Mouse (Mus musculus) testis, adult 2 months (tissue): ENCODE results near the gene Madcam1.

Experiments used
- CTCF ChIP-seq: fragments of 200-500 bp; IDR thresholded peaks from 2 replicates; pipeline ENCODE4 v1.5.1; 2012; ENCODE audit warnings: low read depth, mild to moderate bottlenecking, inconsistent platforms, low read length, moderate library complexity; ENCODE audit not compliant: control insufficient read depth, insufficient read depth, insufficient replicate concordance
- POLR2A ChIP-seq: fragments of 200-500 bp; IDR thresholded peaks from 2 replicates; pipeline ENCODE4 v1.6.1; 2012; ENCODE audit warnings: low read depth, mild to moderate bottlenecking, inconsistent platforms, low read length, moderate library complexity; ENCODE audit not compliant: control insufficient read depth

DNA sequence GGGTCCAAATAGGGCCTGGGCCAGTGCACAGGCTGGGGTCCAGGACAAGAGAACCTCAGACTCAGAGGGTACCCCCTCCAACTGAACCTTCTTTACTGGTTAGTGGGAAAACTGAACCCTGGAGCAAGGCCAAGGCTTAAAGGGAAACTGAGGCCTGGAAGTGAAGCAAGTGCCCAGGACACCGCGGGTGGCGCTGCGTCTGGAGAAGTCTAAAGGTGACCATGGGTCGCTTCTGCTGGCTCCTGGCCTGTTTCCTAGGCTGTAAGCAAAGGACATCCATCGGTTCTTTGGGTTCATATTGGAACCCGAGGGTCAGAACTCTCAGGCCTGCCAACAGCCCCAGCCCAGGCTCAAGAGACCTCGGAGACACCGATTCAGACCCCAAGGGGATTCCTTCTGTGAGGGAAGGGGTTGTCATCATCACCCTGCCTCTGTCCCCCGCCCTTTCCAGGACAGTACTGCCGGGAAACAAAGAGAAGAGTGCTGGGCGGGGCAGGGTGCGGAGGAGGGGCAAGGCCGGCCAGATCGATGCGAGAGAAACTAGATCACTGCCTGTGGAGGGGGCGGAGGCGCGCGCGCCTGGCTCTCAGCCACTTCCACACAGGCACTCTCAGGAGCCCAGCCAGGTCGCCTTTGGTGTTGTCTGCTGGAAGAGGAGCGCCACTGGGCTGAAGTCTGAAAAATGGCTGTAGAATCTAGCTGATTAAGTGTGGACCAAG lies 25.7 kb upstream of the Madcam1 start:
- TF ChIP-seq CTCF: no peak
- no peak for TF ChIP-seq POLR2A
